32 mouse cellular contexts compared by ENCODE assay signal in genomic region chr13:98311597-98311996, GRCm38 (mm10). TPM values are rescaled to one million over a fixed set of nuclear protein-coding genes. Genes with fewer than 3 reads are reported as not detected.
"Had no signal": no experiment of that assay in that cellular context is flagged by ENCODE, and none has a peak within 500 bp of the region (broad histone marks: within the 10 kb centered on the region; RNA-seq: fewer than 3 reads in every experiment).

No protein-coding gene starts in this region.

- ATAC-seq: midbrain, embryonic 15.5 days had no signal

- H3K27me3 ChIP-seq: limb, embryonic 13.5 days; liver, embryonic 13.5 days; midbrain, embryonic 15.5 days; neural tube, embryonic 12.5 days; neural tube, embryonic 15.5 days had no signal

- H3K9ac ChIP-seq: limb, embryonic 13.5 days; liver, embryonic 13.5 days; midbrain, embryonic 15.5 days; neural tube, embryonic 12.5 days; neural tube, embryonic 15.5 days had no signal

- H3K4me3 ChIP-seq: layer of hippocampus, adult 2 months; limb, embryonic 10.5 days; limb, embryonic 13.5 days; liver, embryonic 13.5 days; midbrain, embryonic 10.5 days; midbrain, embryonic 15.5 days; neural tube, embryonic 12.5 days; neural tube, embryonic 15.5 days had no signal

- H3K27ac ChIP-seq: layer of hippocampus, adult 2 months; limb, embryonic 10.5 days; limb, embryonic 13.5 days; liver, embryonic 13.5 days; midbrain, embryonic 10.5 days; midbrain, embryonic 15.5 days; neural tube, embryonic 12.5 days; neural tube, embryonic 15.5 days; stomach, postnatal 0 days had no signal

- H3K4me2 ChIP-seq: limb, embryonic 13.5 days; liver, embryonic 13.5 days; midbrain, embryonic 15.5 days; neural tube, embryonic 12.5 days; neural tube, embryonic 15.5 days had no signal

- H3K9me3 ChIP-seq: limb, embryonic 10.5 days; limb, embryonic 13.5 days; liver, embryonic 13.5 days; midbrain, embryonic 10.5 days; midbrain, embryonic 15.5 days; neural tube, embryonic 12.5 days; neural tube, embryonic 15.5 days had no signal

- DNase-seq: kidney, adult 18-20 months; kidney, adult 9 months; kidney, postnatal 14 days; kidney, postnatal 4 days; layer of hippocampus, adult 9-11 months; liver; liver, embryonic 13.5 days; lung, adult 2 months; lung, postnatal 14 days; lung, postnatal 4 days; retina, postnatal 1 day; right cerebral cortex, postnatal 25 days; thymus, adult 2 months; thymus, postnatal 14 days; thymus, postnatal 4 days had no signal

RNA-seq across cellular contexts. Expression of gene Gm21976, which starts 31.9 kb away (rescaled TPM):
- total RNA-seq: layer of hippocampus, adult 2 months; layer of hippocampus, postnatal 25 days; left cerebral cortex, adult 18-20 months; left cerebral cortex, postnatal 25 days; megakaryocyte progenitor cell, adult 5-6 weeks had no signal
- polyA plus RNA-seq: kidney, embryonic 16.5 days; limb, embryonic 10.5 days; limb, embryonic 13.5 days; liver, embryonic 13.5 days; liver, embryonic 16.5 days; lung, adult 2 months; lung, embryonic 16.5 days; midbrain, embryonic 10.5 days; midbrain, embryonic 15.5 days; neural tube, embryonic 12.5 days; neural tube, embryonic 15.5 days; spleen, adult 2 months; stomach, embryonic 14.5 days; stomach, postnatal 0 days had no signal

RNA-seq across cellular contexts. Expression of gene Foxd1, which starts 42.4 kb away (rescaled TPM):
- total RNA-seq: megakaryocyte progenitor cell, adult 5-6 weeks had no signal
- polyA plus RNA-seq: liver, embryonic 13.5 days; liver, embryonic 16.5 days; lung, embryonic 16.5 days; spleen, adult 2 months; stomach, embryonic 14.5 days; stomach, postnatal 0 days had no signal
